In genomic region chr1:115684518-115685368, GRCm38 (mm10) we compare ENCODE assay signal across 7 mouse cellular contexts. TPM values are rescaled to one million over a fixed set of nuclear protein-coding genes. Genes with fewer than 3 reads are reported as not detected.
DNase-seq lines count a peak whose midpoint lies in the region; ATAC-seq and TF ChIP-seq lines count a peak whose summit lies in the region.

Gene Cntnap5a (plus strand): TSS chr1:115684756.

- no peak for ATAC-seq in intestine, postnatal 0 days

- peak; percentile 26 for TF ChIP-seq CTCF in intestine, postnatal 0 days (IDR thresholded peaks at IDR 0.05; ENCODE audit: low read depth)

- H3K27ac ChIP-seq in intestine, postnatal 0 days (ENCODE audit: low read depth, low read length) = no peak within 1 kb of the TSS

- intact Hi-C loops in left cerebral cortex, postnatal 14 days (cut with DNase I) = loop anchor here (10.0 kb wide), 1 partner anchor 620 kb away; no protein-coding TSS in a partner anchor

- DNase-seq in ZHBTc4 (ENCODE audit: low read depth, low spot score) = peak; percentile 78
- DNase-seq in cerebellum, postnatal 14 days = peak; percentile 57 to 60
- DNase-seq in frontal cortex, postnatal 36 days (ENCODE audit: low spot score in 2 of 2) = peak; percentile 67 to 70
- DNase-seq in left cerebral cortex, postnatal 14 days (ENCODE audit: low spot score in 2 of 2) = peak; percentile 25 to 62
- peak; percentile 81 for DNase-seq in neural tube, embryonic 10.5 days (ENCODE audit: extremely low spot score, low spot score)
- peak; percentile 25 for DNase-seq in urinary bladder, adult 2 months (ENCODE audit: low spot score)

- no peak within 1 kb of the TSS for H3K9ac ChIP-seq in intestine, postnatal 0 days (ENCODE audit: low read depth, low read length)

- 15% methylated on average over 26 of the region's 26 CpGs for WGBS in intestine, postnatal 0 days

- no peaks in the 10 kb centered on the region for H3K4me1 ChIP-seq in intestine, postnatal 0 days (replicated peaks; ENCODE audit: control insufficient read depth, insufficient read depth, low read length)

- no peaks in the 10 kb centered on the region for H3K9me3 ChIP-seq in intestine, postnatal 0 days (ENCODE audit: control insufficient read depth)

- H3K4me3 ChIP-seq in intestine, postnatal 0 days (ENCODE audit: low read depth, low read length) = no peak within 1 kb of the TSS

- H3K27me3 ChIP-seq in intestine, postnatal 0 days (replicated peaks; ENCODE audit: control insufficient read depth, insufficient read depth, low read length) = no peaks in the 10 kb centered on the region

- H3K36me3 ChIP-seq in intestine, postnatal 0 days (ENCODE audit: control insufficient read depth, insufficient read depth) = no peaks in the 10 kb centered on the region

- no peak within 1 kb of the TSS for H3K4me2 ChIP-seq in intestine, postnatal 0 days (replicated peaks; ENCODE audit: low read depth)

RNA-seq across cellular contexts. Expression of gene Cntnap5a, which starts in this region (rescaled TPM):
- 0.07 TPM in 2 replicates for polyA plus RNA-seq in intestine, postnatal 0 days (2015; fragmentation: Nextera tagmentation; extraction: Ambion mirVana)
- total RNA-seq in left cerebral cortex, postnatal 14 days (2021) = 10 to 100 TPM; 28.5 to 28.8 TPM
- polyA plus RNA-seq in urinary bladder, adult 2 months (2012; rRNA removed) = 0.01 TPM in 2 replicates

Comparison
In these comparisons a context has a peak if more than half of its experiments do, and no peak if none do; other contexts are left out.
1. Peak in DNase-seq in urinary bladder, adult 2 months; RNA of the gene not detected or under 1 TPM.
2. DNase-seq: peak in every context shown above with its lines; median percentile 81 in neural tube, embryonic 10.5 days; 78 in ZHBTc4; 68 in frontal cortex, postnatal 36 days; 58 in cerebellum, postnatal 14 days; 44 in left cerebral cortex, postnatal 14 days; 25 in urinary bladder, adult 2 months.